Mouse (Mus musculus): Measurements from ENCODE around the gene Slc12a1. TPM values are rescaled to one million over a fixed set of nuclear protein-coding genes. Genes with fewer than 3 reads are reported as not detected.

The Slc12a1 gene
- polyA plus RNA-seq, 1 experiment from 2014 or later = not detected

- WGBS = 7% methylated on average over 3 of the region's 3 CpGs
- Histone ChIP-seq H3K4me1 (0 out of 2 replicates have a peak, but pooled peaks cover 3% of the 10 kb centered on the region), H3K27ac (no peak overlapping the region), H3K27me3 (no peaks in the 10 kb centered on the region), H3K4me3 (no peak overlapping the region), H3K9ac (no peak overlapping the region), H3K9me3 (replicated peaks) (no peaks in the 10 kb centered on the region), H3K4me2 (no peak overlapping the region), H3K36me3 (ENCODE audit: poor library complexity, severe bottlenecking) (no peaks in the 10 kb centered on the region)
- peak; percentile 58 for ATAC-seq
These were observed 62.3 kb downstream of the Slc12a1 start for GRCm38 (mm10) chr2:125214592-125214991.

GRCm38 (mm10) chr2:125217286-125217685 lies 65.0 kb downstream of the Slc12a1 start:
- Histone ChIP-seq H3K9me3 (replicated peaks) (no peaks in the 10 kb centered on the region), H3K27ac (no peak overlapping the region), H3K4me2 (no peak overlapping the region), H3K4me3 (no peak overlapping the region), H3K27me3 (no peaks in the 10 kb centered on the region), H3K36me3 (ENCODE audit: poor library complexity, severe bottlenecking) (no peaks in the 10 kb centered on the region), H3K4me1 (no peaks in the 10 kb centered on the region), H3K9ac (no peak overlapping the region)
- WGBS = 75% methylated on average over 6 of the region's 6 CpGs
- ATAC-seq = no peak

GRCm38 (mm10) chr2:125218566-125218965 lies 66.3 kb downstream of the Slc12a1 start:
- Histone ChIP-seq H3K4me1 (no peaks in the 10 kb centered on the region), H3K4me2 (no peak overlapping the region), H3K9ac (no peak overlapping the region), H3K36me3 (ENCODE audit: poor library complexity, severe bottlenecking) (no peaks in the 10 kb centered on the region), H3K9me3 (replicated peaks) (no peaks in the 10 kb centered on the region), H3K4me3 (no peak overlapping the region), H3K27me3 (no peaks in the 10 kb centered on the region), H3K27ac (no peak overlapping the region)
- ATAC-seq = no peak
- 92% methylated on average over 1 of the region's 1 CpGs for WGBS

- ATAC-seq = no peak
- 58% methylated on average over 3 of the region's 3 CpGs for WGBS
- no peaks in the 10 kb centered on the region for H3K4me1 ChIP-seq
These were observed 67.0 kb downstream of the Slc12a1 start for GRCm38 (mm10) chr2:125219268-125219667.

GRCm38 (mm10) chr2:125221673-125222072 lies 69.4 kb downstream of the Slc12a1 start:
- no peak overlapping the region for H3K9ac ChIP-seq
- ATAC-seq = no peak
- no peaks in the 10 kb centered on the region for H3K9me3 ChIP-seq (replicated peaks)
- H3K4me3 ChIP-seq = no peak overlapping the region
- H3K36me3 ChIP-seq (ENCODE audit: poor library complexity, severe bottlenecking) = no peaks in the 10 kb centered on the region
- WGBS = 79% methylated on average over 1 of the region's 1 CpGs
- H3K27ac ChIP-seq = no peak overlapping the region
- H3K4me1 ChIP-seq = no peaks in the 10 kb centered on the region
- no peak overlapping the region for H3K4me2 ChIP-seq
- H3K27me3 ChIP-seq = no peaks in the 10 kb centered on the region

More at GRCm38 (mm10) chr2:125219268-125219667, 67.0 kb downstream of the Slc12a1 start:
- Histone ChIP-seq H3K9ac (no peak overlapping the region), H3K4me2 (no peak overlapping the region), H3K27ac (no peak overlapping the region), H3K27me3 (no peaks in the 10 kb centered on the region), H3K9me3 (replicated peaks) (no peaks in the 10 kb centered on the region), H3K4me3 (no peak overlapping the region), H3K36me3 (ENCODE audit: poor library complexity, severe bottlenecking) (no peaks in the 10 kb centered on the region)

- H3K36me3 ChIP-seq (ENCODE audit: poor library complexity, severe bottlenecking) = no peaks in the 10 kb centered on the region
- no peaks in the 10 kb centered on the region for H3K27me3 ChIP-seq
- H3K9ac ChIP-seq = no peak overlapping the region
- H3K4me1 ChIP-seq = no peaks in the 10 kb centered on the region
- no peaks in the 10 kb centered on the region for H3K9me3 ChIP-seq (replicated peaks)
- no peak overlapping the region for H3K27ac ChIP-seq
- H3K4me2 ChIP-seq = no peak overlapping the region
- no peak overlapping the region for H3K4me3 ChIP-seq
- no peak for ATAC-seq
- WGBS = 90% methylated on average over 11 of the region's 11 CpGs
These were observed 76.4 kb downstream of the Slc12a1 start for GRCm38 (mm10) chr2:125228472-125229409.

GRCm38 (mm10) chr2:125232183-125232582 lies 79.9 kb downstream of the Slc12a1 start:
- no peaks in the 10 kb centered on the region for H3K36me3 ChIP-seq (ENCODE audit: poor library complexity, severe bottlenecking)
- H3K4me2 ChIP-seq = no peak overlapping the region
- H3K4me1 ChIP-seq = no peaks in the 10 kb centered on the region
- no peak for ATAC-seq
- H3K27ac ChIP-seq = no peak overlapping the region
- no peaks in the 10 kb centered on the region for H3K27me3 ChIP-seq
- no peaks in the 10 kb centered on the region for H3K9me3 ChIP-seq (replicated peaks)
- no peak overlapping the region for H3K9ac ChIP-seq
- no peak overlapping the region for H3K4me3 ChIP-seq
- WGBS = 87% methylated on average over 4 of the region's 4 CpGs

GRCm38 (mm10) chr2:125233537-125233936 lies 81.2 kb downstream of the Slc12a1 start:
- Histone ChIP-seq H3K9me3 (replicated peaks) (no peaks in the 10 kb centered on the region), H3K4me2 (no peak overlapping the region), H3K36me3 (ENCODE audit: poor library complexity, severe bottlenecking) (no peaks in the 10 kb centered on the region), H3K27ac (no peak overlapping the region), H3K27me3 (no peaks in the 10 kb centered on the region), H3K4me3 (no peak overlapping the region), H3K9ac (no peak overlapping the region), H3K4me1 (no peaks in the 10 kb centered on the region)
- ATAC-seq = no peak
- 83% methylated on average over 2 of the region's 2 CpGs for WGBS

GRCm38 (mm10) chr2:125234049-125234448 lies 81.7 kb downstream of the Slc12a1 start:
- H3K4me2 ChIP-seq = no peak overlapping the region
- WGBS = 97% methylated on average over 2 of the region's 2 CpGs
- H3K36me3 ChIP-seq (ENCODE audit: poor library complexity, severe bottlenecking) = no peaks in the 10 kb centered on the region
- ATAC-seq = no peak
- H3K9me3 ChIP-seq (replicated peaks) = no peaks in the 10 kb centered on the region
- no peaks in the 10 kb centered on the region for H3K4me1 ChIP-seq
- H3K4me3 ChIP-seq = no peak overlapping the region
- no peaks in the 10 kb centered on the region for H3K27me3 ChIP-seq
- no peak overlapping the region for H3K27ac ChIP-seq
- no peak overlapping the region for H3K9ac ChIP-seq

- H3K4me2 ChIP-seq = no peak overlapping the region
- WGBS = 97% methylated on average over 3 of the region's 3 CpGs
- H3K9ac ChIP-seq = no peak overlapping the region
- no peak for ATAC-seq
- no peak overlapping the region for H3K4me3 ChIP-seq
- no peak overlapping the region for H3K27ac ChIP-seq
- peaks cover 8% of the 10 kb centered on the region for H3K36me3 ChIP-seq (ENCODE audit: poor library complexity, severe bottlenecking)
- H3K27me3 ChIP-seq = no peaks in the 10 kb centered on the region
- H3K9me3 ChIP-seq (replicated peaks) = no peaks in the 10 kb centered on the region
- H3K4me1 ChIP-seq = peaks cover 30% of the 10 kb centered on the region
These were observed 93.4 kb downstream of the Slc12a1 start for GRCm38 (mm10) chr2:125245545-125246285.

- Histone ChIP-seq H3K4me2 (peak overlapping the region; percentile 67), H3K9me3 (replicated peaks) (no peaks in the 10 kb centered on the region), H3K27ac (no peak overlapping the region), H3K9ac (peak overlapping the region; percentile 87), H3K4me1 (peaks cover 30% of the 10 kb centered on the region), H3K27me3 (no peaks in the 10 kb centered on the region), H3K36me3 (ENCODE audit: poor library complexity, severe bottlenecking) (peaks cover 17% of the 10 kb centered on the region), H3K4me3 (peak overlapping the region; percentile 70)
- WGBS = 20% methylated on average over 9 of the region's 9 CpGs
- ATAC-seq = peak; percentile 0; the same call in 1 of the 2 replicates
These were observed 94.4 kb downstream of the Slc12a1 start for GRCm38 (mm10) chr2:125246669-125247068.
